Mouse (Mus musculus) hindbrain, embryonic 14.5 days (tissue): ENCODE data around the gene Lrpap1. TPM values are rescaled to one million over a fixed set of nuclear protein-coding genes. Genes with fewer than 3 reads are reported as not detected.

ENCODE experiments used
- ATAC-seq: fragments of 200-750 bp; cut with Nextera tagmentation; 2 replicates; pipeline ENCODE4 v1.8.0; 2017; ENCODE audit warnings: moderate number of reproducible peaks, mild to moderate bottlenecking, moderate TSS enrichment, moderate library complexity; ENCODE audit not compliant: low FRiP score
- DNase-seq: peaks from one replicate; pipeline ENCODE4 v3.0.0-alpha.2; 2015; ENCODE audit warnings: low spot score
- H3K27ac ChIP-seq: fragments of 300-500 bp; sonication (generic); 2 replicates; pipeline ENCODE4 v1.5.1; 2014; ENCODE audit warnings: mild to moderate bottlenecking, moderate library complexity
- H3K27me3 ChIP-seq: fragments of 300-500 bp; sonication (generic); 2 replicates; pipeline ENCODE4 v1.6.1; 2014; ENCODE audit warnings: mild to moderate bottlenecking, low read length, mixed read lengths; ENCODE audit not compliant: control insufficient read depth, insufficient read depth
- H3K36me3 ChIP-seq: fragments of 300-500 bp; sonication (generic); replicated peaks from 2 replicates; pipeline ENCODE4 v1.6.1; 2014; ENCODE audit not compliant: control insufficient read depth, insufficient read depth
- H3K4me1 ChIP-seq: fragments of 300-500 bp; sonication (generic); replicated peaks from 2 replicates; pipeline ENCODE4 v1.6.1; 2014; ENCODE audit warnings: antibody characterized with exemption, low read length, mixed read lengths; ENCODE audit not compliant: control insufficient read depth, insufficient read depth
- H3K4me2 ChIP-seq: fragments of 300-500 bp; sonication (generic); replicated peaks from 2 replicates; pipeline ENCODE4 v1.6.1; 2014; ENCODE audit warnings: mild to moderate bottlenecking, moderate library complexity
- H3K4me3 ChIP-seq: fragments of 300-500 bp; sonication (generic); replicated peaks from 2 replicates; pipeline ENCODE4 v1.5.1; 2014; ENCODE audit warnings: mild to moderate bottlenecking, low read length
- H3K9ac ChIP-seq: fragments of 300-500 bp; sonication (generic); 2 replicates; pipeline ENCODE4 v1.6.1; 2014
- H3K9me3 ChIP-seq: fragments of 300-500 bp; sonication (generic); 2 replicates; pipeline ENCODE4 v1.6.1; 2016; ENCODE audit warnings: low read length; ENCODE audit not compliant: control insufficient read depth
- WGBS: fragments of 180-500 bp; shearing (Covaris S2); extraction: QIAGEN DNeasy Blood & Tissue Kit; methylation state at CpG from one replicate; pipeline ENCODE4 v1.1.7; 2014; 5-methylcytosine and 5-hydroxymethylcytosine counted together
- polyA plus RNA-seq: library from polyadenylated mRNA; unstranded; fragments of >200 nt; fragmentation: Nextera tagmentation; extraction: Ambion mirVana; gene quantifications from 2 replicates; pipeline ENCODE4 v1.2.1, GENCODE M21; 2014

Gene Lrpap1
- polyA plus RNA-seq, 1 experiment from 2014 or later, result 150 TPM

DNA sequence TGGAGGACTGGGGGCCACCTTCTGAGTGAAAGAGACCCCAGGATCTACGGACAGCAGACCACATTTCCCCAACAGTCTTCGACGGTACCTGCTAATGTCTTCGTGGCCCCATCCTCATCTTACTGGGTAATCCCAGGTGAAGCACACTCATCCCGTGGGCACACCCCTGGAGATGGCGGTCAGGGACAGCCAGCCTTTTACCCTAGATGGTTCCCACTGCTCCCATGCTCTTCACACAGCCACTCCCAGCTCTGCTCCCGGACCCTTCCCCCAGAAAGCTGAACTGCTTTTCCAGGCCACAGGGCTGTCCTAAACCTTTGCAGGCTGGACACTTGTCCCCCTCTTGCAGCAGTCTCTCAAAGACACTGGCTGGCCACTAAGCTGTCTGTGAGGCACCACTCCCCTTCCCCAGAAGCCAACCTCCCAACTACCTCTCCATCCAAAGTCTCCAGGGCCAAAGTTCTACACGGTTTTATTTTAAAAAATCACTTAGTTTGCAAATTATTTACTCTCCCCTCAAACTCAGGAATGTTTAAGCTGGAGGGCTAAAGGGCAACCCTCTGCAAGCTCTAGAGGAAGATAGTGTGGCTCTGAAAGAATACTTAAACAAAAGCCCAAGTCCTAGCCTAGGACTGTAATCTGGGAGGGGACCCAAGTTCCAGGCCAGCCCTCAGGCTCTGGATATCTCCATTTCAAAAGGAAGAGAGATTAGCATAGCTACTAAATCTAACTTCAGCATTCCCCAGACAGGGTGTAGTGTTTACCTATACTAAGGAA is 1.2 kb downstream of the Lrpap1 start:
- Histone ChIP-seq H3K27me3 (no peaks in the 10 kb centered on the region), H3K4me2 (peak overlapping the region; percentile 81), H3K36me3 (peaks cover 33% of the 10 kb centered on the region), H3K4me1 (peaks cover 23% of the 10 kb centered on the region), H3K9me3 (no peaks in the 10 kb centered on the region), H3K27ac (no peak overlapping the region), H3K9ac (peak overlapping the region; percentile 88), H3K4me3 (peak overlapping the region; percentile 74)
- DNase-seq (no peak), ATAC-seq (no peak)
- 67% methylated on average over 8 of the region's 8 CpGs for WGBS

DNA sequence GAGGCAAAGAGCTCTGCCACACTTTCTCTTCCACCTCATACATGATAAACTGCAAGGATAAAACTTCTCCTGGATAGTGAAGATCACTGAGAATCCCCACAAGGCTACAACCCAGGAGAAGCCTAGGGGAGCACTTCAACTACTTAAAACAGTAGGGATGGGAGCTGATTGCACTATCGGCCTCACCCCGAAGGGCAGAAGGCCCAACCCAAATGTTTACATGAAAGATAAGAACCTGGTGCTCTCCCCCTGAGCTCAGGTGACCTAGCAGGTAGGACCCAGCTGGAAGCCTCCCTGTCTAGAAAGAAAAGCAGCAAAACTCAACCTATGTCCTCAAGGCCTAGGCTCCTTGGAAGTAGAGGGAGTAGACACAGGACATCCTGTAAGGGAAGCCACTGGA is 2.0 kb downstream of the Lrpap1 start:
- peaks cover 23% of the 10 kb centered on the region for H3K4me1 ChIP-seq
- DNase-seq (no peak), ATAC-seq (no peak)
- H3K4me3 ChIP-seq, result peak overlapping the region; percentile 74; the same call in 1 of the 2 replicates
- H3K27ac ChIP-seq, result no peak overlapping the region
- no peaks in the 10 kb centered on the region for H3K27me3 ChIP-seq
- no peaks in the 10 kb centered on the region for H3K9me3 ChIP-seq
- H3K4me2 ChIP-seq, result peak overlapping the region; percentile 81
- WGBS, result 89% methylated on average over 2 of the region's 2 CpGs
- no peak overlapping the region for H3K9ac ChIP-seq
- peaks cover 41% of the 10 kb centered on the region for H3K36me3 ChIP-seq

DNA sequence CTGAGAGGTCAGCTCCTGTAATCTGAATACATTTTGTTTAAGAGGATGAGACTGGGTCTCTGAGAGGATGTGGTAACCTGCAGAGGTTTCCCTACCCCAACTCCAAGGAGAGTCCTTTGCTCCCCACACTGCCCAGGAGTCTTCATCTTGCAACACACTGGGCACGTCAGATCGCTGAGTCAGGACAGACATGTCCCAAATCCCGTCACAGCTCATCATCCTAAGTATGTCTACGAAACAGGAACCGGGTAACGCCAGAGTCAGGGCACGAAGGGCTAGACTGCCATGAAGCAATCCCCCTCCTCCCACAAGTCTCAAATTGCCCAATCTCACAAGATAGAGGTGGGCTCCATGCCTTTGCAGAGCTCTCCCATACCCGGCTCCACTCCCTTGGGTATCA is 2.5 kb downstream of the Lrpap1 start:
- no peak overlapping the region for H3K27ac ChIP-seq
- peaks cover 46% of the 10 kb centered on the region for H3K36me3 ChIP-seq
- peak overlapping the region; percentile 81; the same call in 1 of the 2 replicates for H3K4me2 ChIP-seq
- DNase-seq, result no peak
- no peaks in the 10 kb centered on the region for H3K27me3 ChIP-seq
- ATAC-seq, result no peak
- no peaks in the 10 kb centered on the region for H3K9me3 ChIP-seq
- H3K4me1 ChIP-seq, result peaks cover 23% of the 10 kb centered on the region
- no peak overlapping the region for H3K9ac ChIP-seq
- WGBS, result 91% methylated on average over 8 of the region's 8 CpGs
- no peak overlapping the region for H3K4me3 ChIP-seq

DNA sequence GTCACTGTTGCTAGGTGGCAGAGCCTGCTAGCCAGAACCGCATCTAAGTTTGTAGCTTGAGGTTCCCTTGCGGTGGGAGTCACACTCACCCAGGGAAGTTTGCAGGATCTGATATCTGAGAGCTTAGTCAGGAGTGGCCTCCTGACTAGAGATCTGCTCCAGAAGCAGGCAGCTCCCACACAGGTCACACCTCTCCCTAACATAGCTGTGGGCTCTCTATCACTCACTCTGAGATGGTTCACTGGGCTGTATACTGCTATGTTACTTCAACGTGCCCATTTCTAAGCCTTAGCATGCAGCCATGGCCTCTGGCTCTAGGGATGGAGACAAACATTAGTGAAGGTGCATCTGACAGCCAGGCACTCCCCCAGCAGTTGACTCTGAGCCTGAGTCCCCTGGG is 13.9 kb downstream of the Lrpap1 start:
- no peak for DNase-seq
- Histone ChIP-seq H3K4me1 (no peaks in the 10 kb centered on the region), H3K9ac (no peak overlapping the region), H3K4me2 (no peak overlapping the region), H3K4me3 (no peak overlapping the region), H3K27ac (no peak overlapping the region), H3K9me3 (no peaks in the 10 kb centered on the region), H3K27me3 (no peaks in the 10 kb centered on the region), H3K36me3 (peaks cover 57% of the 10 kb centered on the region)
- ATAC-seq, result no peak
- 90% methylated on average over 3 of the region's 3 CpGs for WGBS

DNA sequence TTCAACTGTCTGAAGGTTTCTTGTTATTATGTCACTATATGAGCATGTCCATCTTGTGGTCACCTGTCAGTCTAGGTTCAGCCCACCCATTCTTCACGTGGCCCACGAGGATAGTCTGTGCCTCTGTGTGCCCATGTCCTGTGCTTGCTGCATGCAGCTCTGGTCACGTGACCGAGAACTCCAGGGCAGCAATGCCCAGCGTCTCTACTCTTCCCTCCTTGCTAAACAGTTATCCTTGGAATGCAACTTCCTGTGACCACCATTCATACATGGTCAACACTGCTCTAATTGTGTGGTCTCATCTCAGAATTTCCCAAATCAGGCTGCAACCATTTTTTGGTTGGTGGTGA is 16.0 kb downstream of the Lrpap1 start:
- no peaks in the 10 kb centered on the region for H3K27me3 ChIP-seq
- no peaks in the 10 kb centered on the region for H3K9me3 ChIP-seq
- no peak overlapping the region for H3K4me2 ChIP-seq
- H3K9ac ChIP-seq, result no peak overlapping the region
- H3K36me3 ChIP-seq, result peaks cover 37% of the 10 kb centered on the region
- H3K27ac ChIP-seq, result no peak overlapping the region
- ATAC-seq, result no peak
- H3K4me1 ChIP-seq, result no peaks in the 10 kb centered on the region
- 84% methylated on average over 5 of the region's 5 CpGs for WGBS
- no peak overlapping the region for H3K4me3 ChIP-seq
- DNase-seq, result no peak

DNA sequence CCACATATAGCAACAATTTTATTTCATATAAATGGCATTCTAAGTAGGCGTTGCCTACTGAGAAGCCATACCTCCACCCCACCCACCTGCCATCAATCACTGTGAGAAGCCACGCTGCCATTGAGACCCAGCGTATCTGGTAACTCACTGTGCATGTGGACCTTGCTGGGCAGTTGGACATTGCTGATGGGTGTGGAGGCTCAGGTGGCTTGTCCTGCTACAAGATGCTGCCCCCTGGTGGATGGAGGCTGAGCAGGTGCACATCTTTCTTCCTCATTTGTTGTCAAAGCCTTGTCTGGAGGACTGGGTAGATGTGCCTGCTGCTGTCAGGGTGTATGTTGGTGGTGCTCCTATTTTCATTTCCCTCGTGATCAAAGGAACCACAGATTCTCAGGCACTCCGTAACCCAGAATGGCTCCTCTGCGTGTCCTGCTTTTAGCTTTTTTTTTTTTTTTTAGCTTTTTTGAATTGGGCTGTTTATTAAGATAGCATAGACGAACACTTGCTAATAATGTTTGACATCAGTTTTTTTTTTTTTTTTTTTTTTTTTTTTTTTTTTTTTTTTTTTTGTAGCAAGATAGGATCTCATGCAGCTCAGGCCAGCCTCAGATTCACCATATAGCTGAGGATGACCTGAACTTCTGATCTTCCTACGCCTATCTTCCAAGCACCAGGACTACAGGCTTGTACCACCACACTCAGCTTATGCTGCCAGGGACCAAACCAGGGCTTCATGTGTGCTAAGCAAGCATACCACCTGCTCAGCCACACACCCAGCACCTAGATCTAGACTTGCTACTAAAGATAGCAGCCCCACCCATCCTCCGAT is 16.6 kb downstream of the Lrpap1 start:
- Histone ChIP-seq H3K4me3 (no peak overlapping the region), H3K4me2 (no peak overlapping the region), H3K27ac (no peak overlapping the region), H3K9me3 (no peaks in the 10 kb centered on the region), H3K27me3 (no peaks in the 10 kb centered on the region), H3K4me1 (no peaks in the 10 kb centered on the region), H3K9ac (no peak overlapping the region), H3K36me3 (peaks cover 32% of the 10 kb centered on the region)
- DNase-seq (peak; percentile 32), ATAC-seq (no peak)
- WGBS, result 72% methylated on average over 9 of the region's 9 CpGs

DNA sequence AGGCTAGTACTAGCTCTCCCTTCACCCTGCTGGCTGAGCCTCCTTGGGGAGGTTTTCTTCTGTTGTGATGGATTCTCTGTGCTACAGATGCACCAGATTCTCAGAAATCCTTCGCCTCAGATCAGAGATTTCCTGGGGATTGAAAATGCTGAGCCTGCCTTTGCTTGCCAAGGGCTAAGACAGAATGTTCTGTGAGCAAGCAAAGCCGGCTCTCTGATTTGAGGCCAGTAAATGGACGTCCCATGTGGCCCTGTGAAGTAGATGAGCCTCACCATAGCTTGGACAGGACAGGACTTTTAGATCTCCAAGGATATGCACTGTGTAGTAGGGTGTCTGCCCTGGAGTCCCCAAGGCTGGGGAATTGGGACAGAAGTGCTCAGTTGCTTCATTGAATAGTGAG is 20.7 kb downstream of the Lrpap1 start:
- Histone ChIP-seq H3K4me3 (no peak overlapping the region), H3K36me3 (no peaks in the 10 kb centered on the region; the same call in 1 of the 2 replicates), H3K27ac (no peak overlapping the region), H3K9me3 (no peaks in the 10 kb centered on the region), H3K4me1 (no peaks in the 10 kb centered on the region), H3K4me2 (no peak overlapping the region), H3K27me3 (0 out of 2 replicates have a peak, but pooled peaks cover under 1% of the 10 kb centered on the region), H3K9ac (no peak overlapping the region)
- DNase-seq (no peak), ATAC-seq (no peak)
- WGBS, result 65% methylated on average over 3 of the region's 3 CpGs

DNA sequence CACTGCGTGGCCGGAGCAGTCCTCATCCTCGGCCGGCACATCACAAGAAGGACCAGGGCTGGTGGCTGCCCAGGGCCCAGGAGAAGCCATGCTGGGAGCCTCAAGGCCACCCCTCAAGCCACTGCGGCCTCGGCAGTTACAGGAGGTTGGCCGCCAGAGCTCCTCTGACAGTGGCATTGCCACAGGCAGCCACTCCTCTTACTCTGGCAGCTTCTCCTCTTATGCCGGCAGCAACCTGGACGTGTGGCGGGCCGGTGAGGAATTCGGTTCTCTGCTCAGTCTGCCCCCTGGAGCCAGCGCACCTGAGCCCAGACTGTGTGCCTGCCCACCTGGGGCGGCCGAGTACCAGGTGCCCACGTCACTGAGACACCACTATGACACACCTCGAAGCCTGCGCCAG is 26.5 kb downstream of the Lrpap1 start:
- Histone ChIP-seq H3K4me3 (no peak overlapping the region), H3K27me3 (peaks cover 12% of the 10 kb centered on the region), H3K27ac (no peak overlapping the region), H3K36me3 (0 out of 2 replicates have a peak, but pooled peaks cover 8% of the 10 kb centered on the region), H3K4me1 (no peaks in the 10 kb centered on the region), H3K4me2 (no peak overlapping the region), H3K9me3 (no peaks in the 10 kb centered on the region), H3K9ac (no peak overlapping the region)
- DNase-seq, result no peak
- no peak for ATAC-seq
- 23% methylated on average over 18 of the region's 18 CpGs for WGBS

DNA sequence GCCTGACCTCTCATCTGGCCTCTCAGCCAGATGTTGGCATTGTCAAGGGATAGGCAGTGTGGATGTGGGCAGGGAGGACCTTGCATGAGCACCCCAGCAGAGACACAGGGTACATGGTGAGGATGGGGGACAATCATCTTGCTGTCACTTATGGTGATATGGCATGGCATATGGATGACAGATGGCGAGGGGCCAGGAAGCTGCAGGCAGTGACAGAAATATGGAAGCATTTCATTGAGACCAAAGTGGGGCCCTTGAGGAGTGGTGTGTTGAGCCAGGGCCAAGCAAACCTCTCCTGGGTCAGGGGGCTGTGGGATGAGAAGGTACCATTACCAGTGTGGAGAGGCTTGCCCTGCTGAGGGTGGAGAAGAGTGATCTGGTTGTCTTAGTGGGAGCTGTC is 29.2 kb downstream of the Lrpap1 start:
- WGBS, result 96% methylated on average over 1 of the region's 1 CpGs

More for the DNA sequence above, 29.2 kb downstream of the Lrpap1 start:
- no peak for ATAC-seq
- H3K4me2 ChIP-seq, result no peak overlapping the region
- peaks cover 12% of the 10 kb centered on the region for H3K27me3 ChIP-seq
- H3K9ac ChIP-seq, result no peak overlapping the region
- H3K36me3 ChIP-seq, result 0 out of 2 replicates have a peak, but pooled peaks cover 8% of the 10 kb centered on the region
- no peaks in the 10 kb centered on the region for H3K4me1 ChIP-seq
- H3K27ac ChIP-seq, result no peak overlapping the region
- no peaks in the 10 kb centered on the region for H3K9me3 ChIP-seq
- H3K4me3 ChIP-seq, result no peak overlapping the region
- no peak for DNase-seq
